Mouse (Mus musculus): ENCODE data around the gene Ccdc153.

GRCm38 (mm10) chr9:44237128-44237527, 3.3 kb upstream of the Ccdc153 start:
- TF ChIP-seq CTCF (IDR thresholded peaks at IDR 0.05; ENCODE audit: low read depth) (no peak), EP300 (IDR thresholded peaks at IDR 0.05; ENCODE audit: low read depth) (no peak)

Data from liver, embryonic 14.5 days (tissue).